Mouse (Mus musculus) thymus, postnatal 25 days (tissue): Measurements from ENCODE around the gene Gm20481.
"Not testable (repeated sequence)": the region's sequence is repeated elsewhere in the genome, so short reads cannot be mapped to it uniquely, and the experiment has no call there.

ENCODE experiments used
- DNase-seq: peaks from one replicate; pipeline ENCODE4 v3.0.0; 2022

Gm20481 gene

DNA sequence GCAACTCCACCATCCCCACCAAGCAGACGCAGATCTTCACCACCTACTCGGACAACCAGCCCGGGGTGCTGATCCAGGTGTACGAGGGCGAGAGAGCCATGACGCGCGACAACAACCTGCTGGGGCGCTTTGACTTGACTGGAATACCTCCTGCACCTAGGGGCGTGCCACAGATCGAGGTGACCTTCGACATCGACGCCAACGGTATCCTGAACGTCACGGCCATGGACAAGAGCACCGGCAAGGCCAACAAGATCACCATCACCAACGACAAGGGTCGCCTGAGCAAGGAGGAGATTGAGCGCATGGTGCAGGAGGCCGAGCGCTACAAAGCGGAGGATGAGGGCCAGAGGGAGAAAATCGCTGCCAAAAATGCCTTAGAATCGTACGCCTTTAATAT, 8.5 kb downstream of the Gm20481 start:
- no peak for DNase-seq

DNA sequence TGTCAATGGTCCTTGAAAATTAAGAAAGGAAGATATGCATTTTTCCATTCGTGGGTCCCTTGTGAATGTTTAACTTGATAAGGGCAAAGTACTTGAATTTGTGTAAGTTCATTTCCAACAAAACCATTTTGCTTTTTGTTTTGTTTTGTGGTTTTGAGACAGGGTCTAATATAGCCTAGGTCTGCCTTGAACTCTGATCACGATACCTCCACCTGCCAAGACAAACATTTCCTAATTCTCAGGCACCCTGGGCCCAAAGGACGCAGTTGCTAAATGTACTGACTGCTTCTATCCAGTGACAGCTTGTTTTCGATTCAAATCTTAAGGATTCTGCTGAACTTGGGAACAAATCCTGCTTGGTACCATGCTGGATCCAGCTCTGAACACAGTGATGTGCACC, 9.9 kb downstream of the Gm20481 start:
- no peak for DNase-seq

- peak; percentile 43 for DNase-seq
Observed at GRCm38 (mm10) chr17:34980655-34981054, 10.9 kb downstream of the Gm20481 start.

- peak; percentile 93 for DNase-seq
Observed at GRCm38 (mm10) chr17:34981690-34982180, 12.0 kb downstream of the Gm20481 start, which contains the start of gene Lsm2. TSS of gene Lsm2 (plus strand) at chr17:34981862.

DNA sequence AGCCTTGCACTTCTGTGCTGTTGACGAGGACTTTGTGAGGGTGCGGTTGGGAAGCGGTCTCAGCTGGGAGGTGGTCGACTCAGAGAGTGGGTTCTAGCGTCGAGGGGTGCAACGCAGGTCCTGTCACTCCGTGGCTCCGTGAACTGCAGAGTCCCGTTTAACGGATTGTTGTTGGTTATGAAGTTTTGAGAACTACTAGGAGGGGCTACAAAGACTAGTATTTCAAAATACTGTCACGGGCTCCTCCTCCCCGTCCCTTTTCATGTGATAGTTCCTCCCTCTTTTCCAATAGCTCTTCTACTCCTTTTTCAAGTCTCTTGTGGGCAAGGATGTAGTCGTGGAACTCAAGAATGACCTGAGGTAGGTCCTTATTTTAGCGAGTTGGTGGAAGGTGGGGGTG, 12.6 kb downstream of the Gm20481 start:
- no peak for DNase-seq

- DNase-seq: no peak
Observed at GRCm38 (mm10) chr17:34984218-34984617, 14.5 kb downstream of the Gm20481 start.

DNA sequence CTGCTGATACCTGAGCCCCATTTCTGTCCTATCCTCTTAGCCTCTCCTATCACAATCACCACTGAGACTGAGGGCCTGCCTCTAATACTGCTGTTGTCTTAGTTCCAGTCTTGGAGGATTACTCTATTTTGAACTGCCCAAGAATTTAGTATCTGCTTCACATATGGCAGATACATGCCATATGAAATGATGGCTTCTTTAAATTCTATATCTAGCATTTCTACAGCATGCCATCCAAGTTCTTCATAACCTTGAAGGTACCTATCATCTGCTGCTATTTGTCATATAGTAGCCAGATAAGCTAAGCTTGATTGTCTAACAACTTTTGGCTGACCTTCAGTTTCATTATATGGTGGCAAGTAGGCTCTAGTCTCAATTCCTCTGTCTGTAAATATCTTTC, 25.0 kb downstream of the Gm20481 start:
- DNase-seq: no peak

- not testable (repeated sequence) for DNase-seq
Observed at GRCm38 (mm10) chr17:34995192-34995591, 25.5 kb downstream of the Gm20481 start.

- not testable (repeated sequence) for DNase-seq
Observed at GRCm38 (mm10) chr17:34995927-34996326, 26.2 kb downstream of the Gm20481 start.

- DNase-seq: no peak
Observed at GRCm38 (mm10) chr17:34996411-34997141, 26.9 kb downstream of the Gm20481 start.

DNA sequence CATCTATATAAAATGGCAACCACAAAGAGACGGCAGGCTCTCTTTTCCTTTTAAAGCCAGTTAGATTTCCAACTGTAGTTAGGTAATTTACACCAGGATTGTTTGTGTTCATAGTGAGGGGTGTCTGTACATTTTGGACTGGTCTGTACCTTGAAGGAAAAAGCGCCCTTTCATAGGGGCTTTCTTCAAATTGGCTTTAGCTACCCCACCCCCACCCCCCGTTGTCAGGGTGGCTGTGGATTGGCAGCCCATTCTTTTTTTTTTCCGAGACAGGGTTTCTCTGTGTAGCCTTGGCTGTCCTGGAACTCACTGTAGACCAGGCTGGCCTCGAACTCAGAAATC, 27.4 kb downstream of the Gm20481 start:
- no peak for DNase-seq

- no peak for DNase-seq
Observed at GRCm38 (mm10) chr17:34998526-34999430, 29.1 kb downstream of the Gm20481 start.

DNA sequence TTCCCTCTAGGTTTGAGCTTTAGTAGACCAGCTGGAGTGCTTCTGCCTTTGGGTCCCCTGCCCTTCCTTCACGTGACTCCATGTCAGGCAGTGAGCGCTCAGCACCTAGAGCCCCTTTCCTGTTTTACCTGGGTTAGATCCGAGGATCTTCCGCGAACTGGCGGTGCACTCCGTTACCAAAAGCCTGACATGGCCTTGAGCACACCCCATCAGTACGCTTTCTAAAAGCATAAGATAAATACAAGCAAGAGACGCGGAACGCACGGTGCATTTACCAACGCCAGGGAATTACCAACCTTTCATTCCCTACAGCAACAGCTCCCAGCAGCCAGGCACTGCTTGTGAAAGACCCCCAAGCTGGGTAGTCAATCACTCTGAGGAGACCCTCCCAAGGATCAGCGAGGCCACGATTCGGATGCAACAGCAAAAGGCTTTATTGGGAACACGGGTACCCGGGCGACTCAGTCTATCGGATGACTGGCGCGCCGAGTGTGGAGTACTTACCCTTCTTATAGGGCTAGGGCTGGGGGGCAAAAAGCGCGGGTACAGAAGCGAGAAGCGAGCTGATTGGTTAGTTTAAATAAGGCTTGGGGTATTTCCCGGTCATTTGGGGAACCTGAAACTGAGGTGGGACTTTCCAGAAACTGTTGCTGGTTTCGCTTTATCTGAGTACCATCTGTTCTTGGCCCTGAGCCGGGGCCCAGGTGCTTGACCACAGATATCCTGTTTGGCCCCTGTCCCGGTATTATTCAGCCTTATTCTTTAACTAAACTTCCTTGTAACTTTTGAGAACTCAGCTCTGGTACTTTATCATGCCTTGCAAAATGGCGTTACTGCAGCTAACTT, 30.4 kb downstream of the Gm20481 start:
- DNase-seq: peak; percentile 41

- peak; percentile 86 for DNase-seq
Observed at GRCm38 (mm10) chr17:35000717-35001451, 31.2 kb downstream of the Gm20481 start, which contains the start of gene Vars. TSS of gene Vars (plus strand) at chr17:35000987.

- DNase-seq: peak; percentile 35
Observed at GRCm38 (mm10) chr17:35001452-35002152, 31.9 kb downstream of the Gm20481 start.

- DNase-seq: peak; percentile 26
Observed at GRCm38 (mm10) chr17:35002153-35002865, 32.6 kb downstream of the Gm20481 start.

DNA sequence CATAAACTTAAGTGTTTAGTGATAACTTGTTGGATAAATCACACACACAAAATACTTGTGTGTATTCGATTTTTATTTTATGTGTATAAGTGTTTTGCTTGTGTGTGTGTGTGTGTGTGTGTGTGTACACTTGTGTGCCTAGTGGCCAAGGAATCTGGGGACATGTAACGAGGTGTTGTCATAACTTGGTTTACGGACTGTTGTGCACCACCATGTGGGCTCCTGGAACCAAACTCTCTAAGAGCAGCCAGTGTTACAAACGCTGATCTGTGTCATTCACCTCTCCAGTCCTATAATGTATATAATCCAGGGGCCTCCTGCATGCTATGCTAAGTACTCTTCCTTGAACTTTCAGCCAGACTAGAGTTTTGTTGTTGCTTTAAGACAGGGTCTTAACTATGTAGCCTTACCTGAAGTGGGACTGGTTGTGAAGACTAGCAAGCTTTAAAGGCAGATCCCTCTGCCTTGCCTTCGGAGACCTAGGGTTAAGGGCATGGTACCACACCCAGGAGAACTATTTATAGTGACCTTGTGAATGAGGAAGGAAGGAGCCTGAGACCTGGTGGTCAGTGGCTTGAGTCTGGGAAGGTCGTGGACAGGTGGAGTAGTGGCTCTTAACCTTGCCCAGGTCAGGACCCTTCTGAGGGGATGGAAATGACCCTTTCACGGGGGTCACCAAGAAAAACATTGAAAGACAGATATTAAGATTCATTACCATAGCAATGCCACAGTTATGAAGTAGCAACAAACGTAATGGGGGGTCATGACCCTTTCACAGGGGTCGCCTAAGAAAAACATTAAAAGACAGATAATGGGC, 33.5 kb downstream of the Gm20481 start:
- DNase-seq: no peak

GRCm38 (mm10) chr17:35004075-35004717, 34.5 kb downstream of the Gm20481 start:
- no peak for DNase-seq

GRCm38 (mm10) chr17:35005158-35005557, 35.4 kb downstream of the Gm20481 start:
- no peak for DNase-seq
